Mouse (Mus musculus): ENCODE data around the gene Fbxo31. TPM values are rescaled to one million over a fixed set of nuclear protein-coding genes. Genes with fewer than 3 reads are reported as not detected.
A peak's percentile ranks its signal among the peaks of the same experiment; 100 is the strongest.

Fbxo31 gene
- total and polyA plus RNA-seq, 2 experiments from 2014 or later: 37.3 to 68.9 TPM

DNA sequence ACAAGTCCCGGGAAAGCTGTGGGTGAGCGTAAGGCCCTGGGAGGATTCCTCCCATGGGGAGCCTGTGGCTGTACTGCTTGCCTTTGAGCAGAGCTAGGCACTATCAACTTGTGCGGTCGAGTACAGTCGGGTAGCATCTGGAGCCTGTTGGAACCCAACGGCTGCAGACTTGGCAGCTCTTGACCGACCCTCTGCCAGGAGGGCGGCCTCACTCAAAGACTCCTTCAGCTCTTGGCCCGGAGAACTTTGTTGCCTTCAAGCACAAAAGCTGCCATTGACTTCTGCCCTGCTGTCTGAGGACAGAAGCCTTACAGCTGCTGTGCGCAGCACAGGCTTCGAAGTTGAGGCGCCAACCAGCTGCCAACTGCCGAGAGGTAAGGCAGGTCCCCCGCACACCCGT, 49.8 kb downstream of the Fbxo31 start:
- WGBS: 90% methylated on average over 15 of the region's 15 CpGs
- H3K4me2 ChIP-seq (ENCODE audit: low read depth, low read length, poor library complexity, severe bottlenecking): no peak overlapping the region
- no peak overlapping the region for H3K9ac ChIP-seq (replicated peaks; ENCODE audit: low read length, poor library complexity, severe bottlenecking)
- H3K36me3 ChIP-seq (ENCODE audit: insufficient read depth, low read length): no peaks in the 10 kb centered on the region
- TF ChIP-seq CTCF (IDR thresholded peaks at IDR 0.05): no peak
- DNase-seq (ENCODE audit: low spot score) (no peak), ATAC-seq (ENCODE audit: low FRiP score) (no peak)
- H3K4me1 ChIP-seq (ENCODE audit: insufficient read depth, low read length): no peaks in the 10 kb centered on the region
- H3K27me3 ChIP-seq (ENCODE audit: insufficient read depth, low read length): no peaks in the 10 kb centered on the region
- no peak overlapping the region for H3K27ac ChIP-seq (ENCODE audit: low read depth, low read length)
- no peaks in the 10 kb centered on the region for H3K9me3 ChIP-seq (ENCODE audit: low read length)
- no peak overlapping the region for H3K4me3 ChIP-seq (ENCODE audit: low read depth, low read length)

DNA sequence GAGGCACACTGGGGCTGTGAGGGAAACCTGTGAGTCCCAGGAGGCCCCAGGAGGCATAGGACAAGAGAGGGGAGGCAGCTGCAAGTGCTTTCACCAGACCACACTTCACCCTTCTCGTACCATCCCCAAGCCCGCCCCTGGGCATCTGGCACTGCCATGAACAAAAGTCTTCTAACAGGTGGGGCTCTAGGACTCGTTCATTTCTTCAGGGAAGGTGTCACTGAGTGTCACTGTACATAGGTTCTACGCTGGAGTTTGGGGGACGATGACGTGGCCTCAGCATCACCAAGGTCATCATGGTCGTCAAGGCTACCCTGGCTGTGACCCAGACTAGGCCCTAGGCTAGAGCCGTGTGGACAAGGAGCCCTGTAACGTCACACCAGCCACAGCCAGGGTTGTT, 50.9 kb downstream of the Fbxo31 start:
- WGBS: 87% methylated on average over 9 of the region's 9 CpGs
- no peak overlapping the region for H3K4me2 ChIP-seq (ENCODE audit: low read depth, low read length, poor library complexity, severe bottlenecking)
- H3K36me3 ChIP-seq (ENCODE audit: insufficient read depth, low read length): no peaks in the 10 kb centered on the region
- no peak for TF ChIP-seq CTCF (IDR thresholded peaks at IDR 0.05)
- H3K4me3 ChIP-seq (ENCODE audit: low read depth, low read length): no peak overlapping the region
- H3K27ac ChIP-seq (ENCODE audit: low read depth, low read length): no peak overlapping the region
- no peaks in the 10 kb centered on the region for H3K9me3 ChIP-seq (ENCODE audit: low read length)
- H3K27me3 ChIP-seq (ENCODE audit: insufficient read depth, low read length): no peaks in the 10 kb centered on the region
- no peak for ATAC-seq (ENCODE audit: low FRiP score)
- no peaks in the 10 kb centered on the region for H3K4me1 ChIP-seq (ENCODE audit: insufficient read depth, low read length)
- DNase-seq (ENCODE audit: low spot score): no peak
- no peak overlapping the region for H3K9ac ChIP-seq (replicated peaks; ENCODE audit: low read length, poor library complexity, severe bottlenecking)

DNA sequence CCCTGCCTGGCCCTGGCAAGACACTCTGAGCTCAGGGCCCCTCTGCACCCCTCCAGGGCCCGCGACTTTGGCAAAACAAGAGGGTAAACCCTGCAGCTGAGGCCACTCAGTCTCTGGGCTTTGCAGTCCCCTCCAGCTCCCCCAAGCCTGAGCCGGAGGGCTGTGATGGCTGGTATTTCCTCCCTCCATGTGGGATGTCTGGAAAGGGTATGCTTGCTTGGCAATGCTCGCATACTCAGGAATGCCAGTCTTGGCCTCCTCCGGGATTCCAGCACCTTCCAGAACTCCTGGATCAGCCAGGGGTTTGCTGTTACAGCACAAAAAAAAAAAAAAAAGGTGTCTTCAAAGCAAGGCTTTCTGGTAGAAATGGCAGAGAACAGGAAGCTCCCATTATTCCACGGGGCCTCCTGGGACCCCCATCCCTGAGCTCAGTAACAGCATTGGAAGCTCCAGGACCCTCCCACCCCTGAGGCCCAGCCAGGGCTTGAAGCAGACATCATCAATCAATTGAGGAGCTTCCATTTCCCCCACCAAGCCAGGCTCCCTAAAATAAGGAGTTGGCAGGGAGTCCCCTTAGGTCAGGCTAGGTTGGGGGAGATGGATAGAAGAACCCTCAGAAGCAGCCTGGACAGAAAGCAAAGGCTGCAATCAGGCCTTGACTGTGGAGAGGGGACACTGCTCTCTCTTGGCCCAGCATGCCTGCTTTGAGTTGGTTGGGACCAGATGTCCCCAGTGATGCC, 51.6 kb downstream of the Fbxo31 start:
- H3K9me3 ChIP-seq (ENCODE audit: low read length): no peaks in the 10 kb centered on the region
- WGBS: 76% methylated on average over 6 of the region's 6 CpGs
- H3K27ac ChIP-seq (ENCODE audit: low read depth, low read length): no peak overlapping the region
- DNase-seq (ENCODE audit: low spot score): no peak
- no peak overlapping the region for H3K4me3 ChIP-seq (ENCODE audit: low read depth, low read length)
- TF ChIP-seq CTCF (IDR thresholded peaks at IDR 0.05): no peak
- H3K9ac ChIP-seq (replicated peaks; ENCODE audit: low read length, poor library complexity, severe bottlenecking): no peak overlapping the region
- H3K4me1 ChIP-seq (ENCODE audit: insufficient read depth, low read length): no peaks in the 10 kb centered on the region
- no peaks in the 10 kb centered on the region for H3K27me3 ChIP-seq (ENCODE audit: insufficient read depth, low read length)
- H3K36me3 ChIP-seq (ENCODE audit: insufficient read depth, low read length): no peaks in the 10 kb centered on the region
- no peak for ATAC-seq (ENCODE audit: low FRiP score)
- H3K4me2 ChIP-seq (ENCODE audit: low read depth, low read length, poor library complexity, severe bottlenecking): no peak overlapping the region

DNA sequence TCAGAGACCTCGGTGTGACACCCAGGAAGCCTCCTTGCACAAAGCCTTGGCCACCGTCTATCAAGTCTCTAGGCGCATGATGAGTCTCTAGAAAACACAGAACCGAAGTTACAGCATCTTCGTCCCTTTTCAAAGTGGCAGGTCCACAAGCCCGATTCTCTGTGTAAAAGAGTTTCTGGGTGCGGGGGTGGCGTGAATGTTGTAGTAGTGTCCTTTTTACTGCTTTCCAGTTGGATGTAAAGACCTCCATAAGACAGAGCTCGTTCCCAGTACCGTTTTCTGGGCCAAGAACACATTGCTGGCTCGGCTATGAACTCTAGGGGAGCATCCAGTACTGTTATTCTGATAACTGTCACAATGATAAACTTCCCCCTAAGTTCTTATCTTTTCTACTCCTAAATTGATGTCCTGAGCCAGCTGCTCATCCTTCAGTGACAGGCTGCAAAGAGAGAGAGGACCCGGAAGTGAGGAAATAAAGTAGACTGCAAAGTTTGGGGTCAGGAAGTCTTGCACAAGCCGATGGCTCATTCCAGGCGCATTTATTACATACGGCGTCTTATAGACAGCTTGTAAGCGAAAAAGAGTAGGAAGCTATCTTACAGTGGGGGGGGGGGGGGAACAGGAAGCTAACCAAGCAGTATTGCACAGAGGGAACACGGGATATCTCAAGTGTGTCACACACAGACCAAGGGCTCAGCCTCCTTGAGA, 53.3 kb downstream of the Fbxo31 start:
- no peak for DNase-seq (ENCODE audit: low spot score)
- Histone ChIP-seq H3K36me3 (ENCODE audit: insufficient read depth, low read length) (no peaks in the 10 kb centered on the region), H3K4me3 (ENCODE audit: low read depth, low read length) (no peak overlapping the region), H3K27me3 (ENCODE audit: insufficient read depth, low read length) (no peaks in the 10 kb centered on the region), H3K27ac (ENCODE audit: low read depth, low read length) (no peak overlapping the region), H3K9me3 (ENCODE audit: low read length) (no peaks in the 10 kb centered on the region), H3K9ac (replicated peaks; ENCODE audit: low read length, poor library complexity, severe bottlenecking) (no peak overlapping the region), H3K4me2 (ENCODE audit: low read depth, low read length, poor library complexity, severe bottlenecking) (no peak overlapping the region), H3K4me1 (ENCODE audit: insufficient read depth, low read length) (no peaks in the 10 kb centered on the region)
- 83% methylated on average over 18 of the region's 18 CpGs for WGBS
- TF ChIP-seq CTCF (IDR thresholded peaks at IDR 0.05): no peak
- ATAC-seq (ENCODE audit: low FRiP score): no peak

DNA sequence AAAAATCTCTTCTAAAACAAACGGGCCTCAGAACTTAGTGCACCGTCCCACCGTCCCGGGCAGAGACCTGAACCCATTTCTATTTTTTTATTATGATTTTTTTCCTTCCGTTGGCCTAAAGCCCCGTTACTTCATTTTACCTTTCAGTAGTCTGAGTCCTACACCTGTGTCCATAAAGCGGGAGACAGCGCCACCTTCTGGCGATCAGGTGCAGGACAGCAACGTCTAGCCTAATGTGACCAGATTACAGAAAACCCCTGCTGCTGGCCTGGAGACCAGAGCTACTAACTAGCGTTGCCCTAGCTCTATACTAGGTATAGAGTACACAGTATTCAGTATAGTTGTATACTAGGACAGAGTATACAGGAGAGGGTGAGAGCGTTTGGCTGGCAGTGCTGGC, 65.2 kb downstream of the Fbxo31 start:
- H3K27ac ChIP-seq (ENCODE audit: low read depth, low read length): no peak overlapping the region
- H3K4me3 ChIP-seq (ENCODE audit: low read depth, low read length): no peak overlapping the region
- H3K4me1 ChIP-seq (ENCODE audit: insufficient read depth, low read length): no peaks in the 10 kb centered on the region
- WGBS: 5% methylated on average over 12 of the region's 12 CpGs
- DNase-seq (ENCODE audit: low spot score) (peak; percentile 85), ATAC-seq (ENCODE audit: low FRiP score) (peak; percentile 69)
- H3K27me3 ChIP-seq (ENCODE audit: insufficient read depth, low read length): peaks cover 15% of the 10 kb centered on the region
- peak; percentile 98 for TF ChIP-seq CTCF (IDR thresholded peaks at IDR 0.05)
- 0 out of 2 replicates have a peak, but pooled peaks cover 2% of the 10 kb centered on the region for H3K9me3 ChIP-seq (ENCODE audit: low read length)
- H3K4me2 ChIP-seq (ENCODE audit: low read depth, low read length, poor library complexity, severe bottlenecking): no peak overlapping the region
- H3K9ac ChIP-seq (replicated peaks; ENCODE audit: low read length, poor library complexity, severe bottlenecking): no peak overlapping the region
- H3K36me3 ChIP-seq (ENCODE audit: insufficient read depth, low read length): no peaks in the 10 kb centered on the region

DNA sequence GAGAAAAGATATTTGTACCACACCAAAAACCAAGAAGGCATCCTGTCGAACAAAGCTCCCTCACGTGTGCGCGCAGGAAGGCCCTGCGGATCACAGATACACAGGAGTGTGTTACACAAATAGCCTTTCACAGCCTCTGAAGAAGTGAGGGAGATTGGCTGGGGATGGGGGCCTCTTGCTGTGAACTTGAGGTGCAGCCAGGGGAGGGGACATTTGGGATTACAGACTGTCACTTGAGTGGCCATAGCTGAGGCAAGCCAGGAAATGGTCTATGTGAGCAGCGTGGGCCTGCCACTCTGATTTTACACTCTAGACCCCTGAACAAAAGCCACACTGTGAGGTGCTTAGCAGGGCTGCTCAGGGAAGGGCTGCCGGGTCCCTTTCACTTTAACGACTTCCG, 66.9 kb downstream of the Fbxo31 start:
- H3K9ac ChIP-seq (replicated peaks; ENCODE audit: low read length, poor library complexity, severe bottlenecking): no peak overlapping the region
- no peaks in the 10 kb centered on the region for H3K36me3 ChIP-seq (ENCODE audit: insufficient read depth, low read length)
- TF ChIP-seq CTCF (IDR thresholded peaks at IDR 0.05): no peak
- WGBS: 40% methylated on average over 9 of the region's 9 CpGs
- H3K9me3 ChIP-seq (ENCODE audit: low read length): no peaks in the 10 kb centered on the region
- no peak overlapping the region for H3K4me2 ChIP-seq (ENCODE audit: low read depth, low read length, poor library complexity, severe bottlenecking)
- ATAC-seq (ENCODE audit: low FRiP score): no peak
- no peak overlapping the region for H3K27ac ChIP-seq (ENCODE audit: low read depth, low read length)
- H3K4me3 ChIP-seq (ENCODE audit: low read depth, low read length): no peak overlapping the region
- peaks cover 15% of the 10 kb centered on the region for H3K27me3 ChIP-seq (ENCODE audit: insufficient read depth, low read length)
- no peaks in the 10 kb centered on the region for H3K4me1 ChIP-seq (ENCODE audit: insufficient read depth, low read length)
- peak; percentile 27 for DNase-seq (ENCODE audit: low spot score)

Other genes with a start within 250 kb of the Fbxo31 start
- not detected in 2 replicates for gene 1700018B08Rik, start 34.5 kb downstream of the Fbxo31 start, total RNA-seq (2014; rRNA removed)
- gene 1700018B08Rik, start 34.5 kb downstream of the Fbxo31 start, polyA plus RNA-seq (2015; fragmentation: Nextera tagmentation; extraction: Ambion mirVana): not detected in 2 replicates
- 264 and 279 TPM in 2 replicates for gene Map1lc3b, start 11.6 kb upstream of the Fbxo31 start, total RNA-seq (2014; rRNA removed)
- gene Map1lc3b, start 11.6 kb upstream of the Fbxo31 start, polyA plus RNA-seq (2015; fragmentation: Nextera tagmentation; extraction: Ambion mirVana): 343 and 373 TPM in 2 replicates
- gene Zcchc14, start 74.1 kb upstream of the Fbxo31 start, total RNA-seq (2014; rRNA removed): 66.5 and 68.5 TPM in 2 replicates
- gene Zcchc14, start 74.1 kb upstream of the Fbxo31 start, polyA plus RNA-seq (2015; fragmentation: Nextera tagmentation; extraction: Ambion mirVana): 11.5 and 16.9 TPM in 2 replicates
- 63.2 and 70.2 TPM in 2 replicates for gene Jph3, start 150.8 kb upstream of the Fbxo31 start, total RNA-seq (2014; rRNA removed)
- gene Jph3, start 150.8 kb upstream of the Fbxo31 start, polyA plus RNA-seq (2015; fragmentation: Nextera tagmentation; extraction: Ambion mirVana): 109 and 110 TPM in 2 replicates